Mouse (Mus musculus) myocyte (in vitro differentiated cells): ENCODE data around the gene Hsd17b1.

ENCODE experiments used
- CEBPB ChIP-seq: IDR thresholded peaks from 2 replicates; pipeline ENCODE4 v1.6.1; 2011; ENCODE audit warnings: mild to moderate bottlenecking, moderate library complexity; ENCODE audit not compliant: poor library complexity, insufficient read depth, severe bottlenecking
- MAX ChIP-seq: IDR thresholded peaks from one replicate; pipeline ENCODE4 v1.6.1; 2011; ENCODE audit warnings: low read depth, mild to moderate bottlenecking, control low read depth
- MYOD1 ChIP-seq, 3 experiments: IDR thresholded peaks; one replicate each; pipeline ENCODE4 v1.6.1; 2011; ENCODE audit warnings: control low read depth in 2 of 3, low read depth in 2 of 3, mild to moderate bottlenecking in 2 of 3, moderate library complexity in 1 of 3; ENCODE audit not compliant: insufficient read length in 2 of 3, control insufficient read depth in 1 of 3
- POLR2A ChIP-seq: IDR thresholded peaks from one replicate; pipeline ENCODE4 v1.6.1; 2011; ENCODE audit warnings: low read depth, mild to moderate bottlenecking, control low read depth, moderate library complexity; ENCODE audit not compliant: insufficient read length

- TF ChIP-seq POLR2A (no peak), CEBPB (no peak), MAX (no peak), MYOD1 (IDR thresholded peaks at IDR 0.05; ENCODE audit: control insufficient read depth in 1 of 3, insufficient read length in 2 of 3, low read depth in 2 of 3) (no peak)
Measured at GRCm38 (mm10) chr11:101037795-101038194, 40.4 kb upstream of the Hsd17b1 start.
